Mouse (Mus musculus): ENCODE measurements around the gene Gucy2c. TPM values are rescaled to one million over a fixed set of nuclear protein-coding genes. Genes with fewer than 3 reads are reported as not detected.
"Not testable (repeated sequence)": the region's sequence is repeated elsewhere in the genome, so short reads cannot be mapped to it uniquely, and the experiment has no call there.

Gucy2c gene
- polyA plus RNA-seq, 1 experiment from 2014 or later: not detected

DNA sequence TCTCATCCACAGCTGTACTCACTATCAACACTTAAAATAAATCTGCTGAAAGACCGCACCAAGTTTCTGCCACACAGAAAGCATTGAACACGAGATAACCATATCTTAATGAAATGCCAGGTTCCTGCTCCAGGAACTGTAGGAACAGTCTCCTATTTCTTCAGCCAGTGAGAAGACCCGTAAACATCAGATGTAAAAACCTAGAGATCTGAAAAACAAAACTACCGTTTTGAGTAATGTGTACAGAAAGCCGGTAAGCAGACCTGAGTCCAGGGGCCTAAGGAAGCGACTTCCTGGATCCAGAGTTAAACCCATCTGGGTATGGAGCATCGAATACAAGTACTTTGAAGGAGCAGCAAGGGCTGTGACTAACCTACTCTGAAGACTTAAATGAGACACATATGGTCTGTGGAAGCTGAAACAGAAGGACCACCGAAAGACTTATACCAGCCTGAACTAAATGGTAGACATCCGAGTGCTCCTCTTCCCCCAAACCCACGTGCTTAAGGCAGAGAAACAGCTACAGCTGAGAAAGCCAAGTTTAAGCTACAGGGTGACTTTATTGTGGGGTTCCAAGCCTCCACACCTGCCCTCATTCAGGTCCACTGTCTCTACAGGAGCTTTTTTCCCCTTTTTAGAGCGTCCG lies 21.7 kb upstream of the Gucy2c start:
- peak overlapping the region; percentile 94 to 100 for H3K27ac ChIP-seq (replicated peaks in 1 of 2; ENCODE audit: control insufficient read depth in 1 of 2, insufficient read depth in 1 of 2, low read depth in 2 of 2, low read length in 2 of 2)
- H3K4me3 ChIP-seq (ENCODE audit: control insufficient read depth in 1 of 2, insufficient read depth in 1 of 2, low read depth in 1 of 2, low read length in 2 of 2): peak overlapping the region; percentile 52 to 82
- H3K9ac ChIP-seq (ENCODE audit: low read length): peak overlapping the region; percentile 99
- no peaks in the 10 kb centered on the region for H3K36me3 ChIP-seq (ENCODE audit: control insufficient read depth, insufficient read depth, low read length)
- ATAC-seq (ENCODE audit: insufficient number of reproducible peaks, insufficient read depth, low FRiP score, low read depth): no peak
- 9% methylated on average over 12 of the region's 12 CpGs for WGBS
- peaks cover 0 to 12% of the 10 kb centered on the region in 2 experiments; a peak in 2 of 4 replicates for H3K4me1 ChIP-seq (ENCODE audit: control insufficient read depth in 2 of 2, insufficient read depth in 2 of 2, low read length in 2 of 2)
- H3K4me2 ChIP-seq (ENCODE audit: low read length): peak overlapping the region; percentile 97
- H3K9me3 ChIP-seq (ENCODE audit: control insufficient read depth, low read length): no peaks in the 10 kb centered on the region
- no peaks in the 10 kb centered on the region for H3K27me3 ChIP-seq (ENCODE audit: control insufficient read depth, insufficient read depth, low read length)

DNA sequence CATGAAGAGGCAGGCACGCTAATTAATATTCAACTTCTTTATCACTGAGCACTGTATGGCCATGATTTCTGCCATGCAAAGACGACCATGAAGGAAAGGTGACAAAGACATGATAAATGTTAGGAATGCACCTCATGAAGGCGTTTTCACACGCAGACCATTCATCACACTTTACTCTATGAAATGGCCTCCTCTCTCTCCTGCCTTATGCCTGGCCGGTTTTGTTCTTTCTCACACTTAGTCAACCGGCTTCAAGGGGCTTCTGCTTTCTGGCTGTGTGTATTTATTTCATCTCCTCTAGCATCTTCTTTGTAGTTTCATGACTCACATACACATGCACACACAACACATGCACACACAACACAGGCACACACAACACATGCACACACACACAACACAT lies 19.7 kb upstream of the Gucy2c start:
- Histone ChIP-seq H3K9me3 (ENCODE audit: control insufficient read depth, low read length) (no peaks in the 10 kb centered on the region), H3K4me3 (ENCODE audit: control insufficient read depth in 1 of 2, insufficient read depth in 1 of 2, low read depth in 1 of 2, low read length in 2 of 2) (no peak overlapping the region), H3K27ac (replicated peaks in 1 of 2; ENCODE audit: control insufficient read depth in 1 of 2, insufficient read depth in 1 of 2, low read depth in 2 of 2, low read length in 2 of 2) (no peak overlapping the region), H3K27me3 (ENCODE audit: control insufficient read depth, insufficient read depth, low read length) (no peaks in the 10 kb centered on the region), H3K36me3 (ENCODE audit: control insufficient read depth, insufficient read depth, low read length) (no peaks in the 10 kb centered on the region), H3K4me1 (ENCODE audit: control insufficient read depth in 2 of 2, insufficient read depth in 2 of 2, low read length in 2 of 2) (peaks cover 0 to 12% of the 10 kb centered on the region in 2 experiments; a peak in 2 of 4 replicates), H3K9ac (ENCODE audit: low read length) (no peak overlapping the region), H3K4me2 (ENCODE audit: low read length) (no peak overlapping the region)
- 77% methylated on average over 6 of the region's 6 CpGs for WGBS
- no peak for ATAC-seq (ENCODE audit: insufficient number of reproducible peaks, insufficient read depth, low FRiP score, low read depth)

DNA sequence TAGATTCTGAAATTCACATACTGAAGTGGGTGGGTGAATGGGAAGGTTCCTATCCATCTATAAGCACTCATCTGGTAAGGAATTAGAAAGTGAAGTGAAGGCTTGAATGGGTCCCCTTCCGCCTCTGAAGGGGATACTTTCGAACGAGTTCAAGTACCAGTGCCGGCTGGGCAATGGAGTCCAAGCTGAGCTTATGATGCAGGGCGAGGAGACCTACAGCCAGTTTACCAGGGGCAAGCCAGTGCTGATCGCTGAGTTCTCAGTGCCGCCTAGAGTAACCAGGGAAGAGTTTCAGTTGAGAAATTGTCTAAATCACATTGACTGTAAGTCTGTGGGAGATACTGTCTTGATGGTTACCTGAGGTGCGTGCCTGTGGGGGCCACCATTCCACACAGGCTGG lies 19.1 kb upstream of the Gucy2c start:
- no peak overlapping the region for H3K9ac ChIP-seq (ENCODE audit: low read length)

DNA sequence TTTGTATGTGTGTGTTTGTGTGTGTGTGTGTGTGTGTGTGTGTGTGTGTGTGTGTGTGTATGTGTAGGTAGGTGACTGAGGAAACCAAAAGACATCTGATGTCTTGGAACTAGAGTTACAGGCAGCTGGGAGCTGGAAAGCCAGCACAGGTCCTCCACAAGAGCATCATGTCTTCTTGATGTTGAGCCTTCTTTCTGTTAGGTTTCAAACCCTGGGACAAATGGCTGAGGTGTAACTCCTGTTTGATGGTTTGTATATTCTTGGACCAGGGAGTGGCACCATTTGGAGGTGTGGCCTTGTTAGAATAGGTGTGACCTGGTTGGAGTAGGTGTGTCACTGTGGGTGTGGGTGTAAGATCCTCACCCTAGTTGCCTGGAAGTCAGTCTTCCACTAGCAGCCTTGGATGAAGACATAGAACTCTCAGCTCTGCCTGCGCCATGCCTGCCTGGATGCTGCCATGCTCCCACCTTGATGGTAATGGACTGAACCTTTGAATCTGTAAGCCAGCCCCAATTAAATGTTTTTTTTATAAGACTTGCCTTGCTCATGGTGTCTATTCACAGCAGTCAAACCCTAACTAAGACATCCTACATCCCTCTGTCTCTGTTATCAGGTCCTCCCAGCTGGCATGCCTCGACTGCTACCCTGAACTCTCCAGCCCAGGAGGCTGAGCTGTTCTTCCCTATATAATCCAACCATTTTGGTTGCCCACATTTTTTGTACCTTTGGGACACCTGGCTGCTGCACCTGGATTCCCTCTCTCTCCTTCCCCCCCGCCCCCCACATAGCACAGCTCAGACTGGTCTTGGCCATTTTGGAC lies 16.5 kb upstream of the Gucy2c start:
- not testable (repeated sequence) for H3K4me3 ChIP-seq (ENCODE audit: control insufficient read depth in 1 of 2, insufficient read depth in 1 of 2, low read depth in 1 of 2, low read length in 2 of 2); H3K27me3 ChIP-seq (ENCODE audit: control insufficient read depth, insufficient read depth, low read length); H3K9ac ChIP-seq (ENCODE audit: low read length); H3K4me1 ChIP-seq (ENCODE audit: control insufficient read depth in 2 of 2, insufficient read depth in 2 of 2, low read length in 2 of 2); H3K4me2 ChIP-seq (ENCODE audit: low read length); ATAC-seq (ENCODE audit: insufficient number of reproducible peaks, insufficient read depth, low FRiP score, low read depth); H3K36me3 ChIP-seq (ENCODE audit: control insufficient read depth, insufficient read depth, low read length); H3K9me3 ChIP-seq (ENCODE audit: control insufficient read depth, low read length); H3K27ac ChIP-seq (replicated peaks in 1 of 2; ENCODE audit: control insufficient read depth in 1 of 2, insufficient read depth in 1 of 2, low read depth in 2 of 2, low read length in 2 of 2)
- 65% methylated on average over 3 of the region's 3 CpGs for WGBS

More for the DNA sequence above, 19.1 kb upstream of the Gucy2c start:
- no peak overlapping the region for H3K4me2 ChIP-seq (ENCODE audit: low read length)
- H3K4me1 ChIP-seq (ENCODE audit: control insufficient read depth in 2 of 2, insufficient read depth in 2 of 2, low read length in 2 of 2): peaks cover 0 to 12% of the 10 kb centered on the region in 2 experiments; a peak in 2 of 4 replicates
- H3K9me3 ChIP-seq (ENCODE audit: control insufficient read depth, low read length): no peaks in the 10 kb centered on the region
- no peaks in the 10 kb centered on the region for H3K27me3 ChIP-seq (ENCODE audit: control insufficient read depth, insufficient read depth, low read length)
- H3K36me3 ChIP-seq (ENCODE audit: control insufficient read depth, insufficient read depth, low read length): no peaks in the 10 kb centered on the region
- 89% methylated on average over 8 of the region's 8 CpGs for WGBS
- no peak overlapping the region for H3K4me3 ChIP-seq (ENCODE audit: control insufficient read depth in 1 of 2, insufficient read depth in 1 of 2, low read depth in 1 of 2, low read length in 2 of 2)
- no peak overlapping the region for H3K27ac ChIP-seq (replicated peaks in 1 of 2; ENCODE audit: control insufficient read depth in 1 of 2, insufficient read depth in 1 of 2, low read depth in 2 of 2, low read length in 2 of 2)
- no peak for ATAC-seq (ENCODE audit: insufficient number of reproducible peaks, insufficient read depth, low FRiP score, low read depth)

DNA sequence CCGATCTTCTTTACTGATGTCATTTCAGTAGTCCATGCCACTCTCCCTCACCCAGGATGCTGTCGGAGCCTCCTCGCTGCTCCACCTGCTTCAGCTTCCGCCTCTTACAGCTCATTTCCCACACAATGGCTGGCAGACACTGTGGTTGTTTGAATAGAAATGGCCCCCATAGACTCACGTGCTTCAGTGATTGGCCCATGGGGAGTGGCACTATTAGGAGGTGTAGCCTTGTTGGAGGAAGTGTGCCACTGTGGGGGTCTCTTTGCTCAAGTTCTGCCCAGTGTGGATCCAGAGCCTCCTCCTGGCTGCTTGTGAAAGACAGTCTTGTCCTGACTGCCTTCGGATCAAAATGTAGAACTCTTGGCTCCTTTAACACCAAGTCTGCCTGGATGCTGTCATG lies 14.3 kb upstream of the Gucy2c start:
- Histone ChIP-seq H3K36me3 (ENCODE audit: control insufficient read depth, insufficient read depth, low read length) (no peaks in the 10 kb centered on the region), H3K9me3 (ENCODE audit: control insufficient read depth, low read length) (no peaks in the 10 kb centered on the region), H3K9ac (ENCODE audit: low read length) (no peak overlapping the region), H3K4me1 (ENCODE audit: control insufficient read depth in 2 of 2, insufficient read depth in 2 of 2, low read length in 2 of 2) (peaks cover 2% of the 10 kb centered on the region in 2 experiments; a peak in 1 of 4 replicates), H3K27me3 (ENCODE audit: control insufficient read depth, insufficient read depth, low read length) (no peaks in the 10 kb centered on the region), H3K4me3 (ENCODE audit: control insufficient read depth in 1 of 2, insufficient read depth in 1 of 2, low read depth in 1 of 2, low read length in 2 of 2) (no peak overlapping the region), H3K27ac (replicated peaks in 1 of 2; ENCODE audit: control insufficient read depth in 1 of 2, insufficient read depth in 1 of 2, low read depth in 2 of 2, low read length in 2 of 2) (no peak overlapping the region), H3K4me2 (ENCODE audit: low read length) (no peak overlapping the region)
- no peak for ATAC-seq (ENCODE audit: insufficient number of reproducible peaks, insufficient read depth, low FRiP score, low read depth)
- WGBS: 64% methylated on average over 6 of the region's 6 CpGs

DNA sequence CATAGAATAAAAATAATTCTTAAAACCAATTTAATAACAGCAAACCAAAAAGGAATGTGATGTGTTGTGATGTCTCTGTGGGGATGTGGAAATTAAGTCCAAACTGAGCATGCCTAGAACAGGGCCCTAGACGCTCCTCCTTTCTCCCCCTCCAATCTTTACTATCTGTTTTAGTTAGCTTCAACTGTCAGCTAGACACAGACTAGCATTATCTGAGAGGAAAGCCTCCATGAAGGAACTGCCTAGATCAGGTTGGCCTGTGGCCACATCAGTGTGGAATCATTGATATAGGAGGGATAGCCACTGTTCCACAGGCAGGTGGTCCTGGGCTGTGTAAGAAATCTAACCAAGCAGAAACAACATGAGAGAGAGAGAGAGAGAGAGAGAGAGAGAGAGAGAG lies 13.5 kb upstream of the Gucy2c start:
- 63% methylated on average over 1 of the region's 1 CpGs for WGBS
- Histone ChIP-seq H3K9me3 (ENCODE audit: control insufficient read depth, low read length) (no peaks in the 10 kb centered on the region), H3K4me3 (ENCODE audit: control insufficient read depth in 1 of 2, insufficient read depth in 1 of 2, low read depth in 1 of 2, low read length in 2 of 2) (no peak overlapping the region), H3K36me3 (ENCODE audit: control insufficient read depth, insufficient read depth, low read length) (no peaks in the 10 kb centered on the region), H3K27me3 (ENCODE audit: control insufficient read depth, insufficient read depth, low read length) (no peaks in the 10 kb centered on the region), H3K4me1 (ENCODE audit: control insufficient read depth in 2 of 2, insufficient read depth in 2 of 2, low read length in 2 of 2) (peaks cover 2% of the 10 kb centered on the region in 2 experiments; a peak in 1 of 4 replicates), H3K9ac (ENCODE audit: low read length) (no peak overlapping the region), H3K4me2 (ENCODE audit: low read length) (no peak overlapping the region), H3K27ac (replicated peaks in 1 of 2; ENCODE audit: control insufficient read depth in 1 of 2, insufficient read depth in 1 of 2, low read depth in 2 of 2, low read length in 2 of 2) (no peak overlapping the region)
- no peak for ATAC-seq (ENCODE audit: insufficient number of reproducible peaks, insufficient read depth, low FRiP score, low read depth)

DNA sequence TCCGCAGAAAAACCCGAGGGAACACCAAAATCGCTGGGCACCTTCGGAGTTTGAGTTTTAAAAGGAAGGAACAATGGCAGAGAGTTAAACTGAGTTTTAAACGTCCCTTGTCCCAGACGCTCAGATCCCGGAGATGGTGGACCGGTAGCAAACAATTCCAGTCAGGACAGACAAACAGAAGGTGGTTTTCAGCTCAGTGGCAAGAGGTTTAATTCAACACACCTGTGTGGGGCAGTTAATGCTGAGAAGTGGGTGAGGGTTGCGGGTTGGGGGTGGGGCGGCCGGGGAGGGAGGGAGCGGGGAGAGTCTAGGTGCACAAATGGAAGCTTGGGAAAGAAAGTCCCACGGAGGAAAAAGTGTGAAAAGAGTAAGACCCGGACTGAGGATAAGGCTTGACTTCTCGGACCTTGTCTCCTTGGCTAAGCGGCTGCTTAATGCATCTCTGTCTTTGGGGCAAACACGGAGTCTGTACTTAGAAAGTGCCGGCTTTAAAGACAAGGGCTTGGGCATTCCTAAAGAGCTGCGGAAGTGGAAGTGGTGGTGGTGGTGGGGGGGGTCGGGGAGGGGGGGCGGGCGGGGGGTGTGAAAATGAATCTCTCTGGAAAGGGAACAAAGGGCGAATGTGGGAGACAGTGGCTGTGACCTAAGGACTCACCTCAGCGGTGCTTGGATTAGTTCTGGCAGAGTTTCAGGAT lies 12.4 kb upstream of the Gucy2c start:
- Histone ChIP-seq H3K4me3 (ENCODE audit: control insufficient read depth in 1 of 2, insufficient read depth in 1 of 2, low read depth in 1 of 2, low read length in 2 of 2) (peak overlapping the region; percentile 51 to 59), H3K36me3 (ENCODE audit: control insufficient read depth, insufficient read depth, low read length) (no peaks in the 10 kb centered on the region), H3K27ac (replicated peaks in 1 of 2; ENCODE audit: control insufficient read depth in 1 of 2, insufficient read depth in 1 of 2, low read depth in 2 of 2, low read length in 2 of 2) (no peak overlapping the region), H3K9ac (ENCODE audit: low read length) (peak overlapping the region; percentile 72), H3K4me1 (ENCODE audit: control insufficient read depth in 2 of 2, insufficient read depth in 2 of 2, low read length in 2 of 2) (peaks cover 2% of the 10 kb centered on the region in 2 experiments; a peak in 1 of 4 replicates), H3K27me3 (ENCODE audit: control insufficient read depth, insufficient read depth, low read length) (no peaks in the 10 kb centered on the region), H3K4me2 (ENCODE audit: low read length) (peak overlapping the region; percentile 93), H3K9me3 (ENCODE audit: control insufficient read depth, low read length) (no peaks in the 10 kb centered on the region)
- ATAC-seq (ENCODE audit: insufficient number of reproducible peaks, insufficient read depth, low FRiP score, low read depth): no peak
- under 1% methylated on average over 24 of the region's 24 CpGs for WGBS

Data from heart, embryonic 14.5 days (tissue).